Mouse (Mus musculus) layer of hippocampus, postnatal 36 days (tissue): ENCODE measurements around the gene Grid2. TPM values are rescaled to one million over a fixed set of nuclear protein-coding genes. Genes with fewer than 3 reads are reported as not detected.
"Not testable (repeated sequence)": the region's sequence is repeated elsewhere in the genome, so short reads cannot be mapped to it uniquely, and the experiment has no call there.

Experiments
- DNase-seq, 2 experiments: peaks; one replicate each; pipeline ENCODE4 v3.0.0; 2022
- total RNA-seq, 2 experiments: library from RNA; stranded (reverse); gene quantifications; 2 replicates each; pipeline ENCODE4 v1.2.3; 2021

Gene Grid2
- total RNA-seq = 10 to 100 TPM; 14.2 to 16.4 TPM

DNA sequence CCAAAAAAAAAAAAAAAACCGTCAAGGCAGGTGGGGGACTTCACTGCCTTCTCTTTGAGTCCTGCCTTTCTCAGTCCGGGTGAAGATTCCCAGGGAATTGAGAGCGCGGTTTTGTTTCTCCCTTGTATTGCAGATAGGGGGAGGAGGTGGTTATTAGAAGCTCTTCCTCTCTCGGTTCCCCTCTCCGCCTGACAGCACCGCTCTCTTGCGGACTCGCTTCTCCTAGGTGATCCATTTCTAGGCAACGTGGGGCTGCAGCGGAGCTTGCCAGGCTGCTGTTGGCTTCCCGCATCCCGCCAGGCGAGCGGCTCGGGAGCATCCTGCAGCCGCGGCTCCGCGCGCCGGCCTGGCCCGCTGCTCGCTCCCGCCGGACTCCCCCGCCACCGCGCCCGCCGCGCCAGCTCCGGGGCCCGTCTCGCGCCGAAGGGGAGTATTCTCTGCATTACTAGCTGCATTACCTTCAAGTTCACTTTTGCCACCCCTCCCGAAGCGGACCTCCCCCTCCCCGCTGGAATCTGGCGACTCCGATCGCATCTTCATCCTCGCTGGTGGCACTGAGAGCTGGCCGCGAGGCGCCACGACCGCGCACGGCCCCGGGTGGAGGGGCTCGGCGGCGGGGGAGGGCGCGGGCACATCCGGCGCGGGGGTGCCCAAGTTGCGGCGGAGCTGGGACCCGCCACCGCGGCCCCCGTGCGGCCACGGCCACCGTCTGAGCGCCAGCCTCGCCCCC lies at the start of gene Grid2:
Gene Grid2 (plus strand): TSS at position 51 of the 730 bp plus-strand sequence.
- DNase-seq = peak; percentile 74 to 75

DNA sequence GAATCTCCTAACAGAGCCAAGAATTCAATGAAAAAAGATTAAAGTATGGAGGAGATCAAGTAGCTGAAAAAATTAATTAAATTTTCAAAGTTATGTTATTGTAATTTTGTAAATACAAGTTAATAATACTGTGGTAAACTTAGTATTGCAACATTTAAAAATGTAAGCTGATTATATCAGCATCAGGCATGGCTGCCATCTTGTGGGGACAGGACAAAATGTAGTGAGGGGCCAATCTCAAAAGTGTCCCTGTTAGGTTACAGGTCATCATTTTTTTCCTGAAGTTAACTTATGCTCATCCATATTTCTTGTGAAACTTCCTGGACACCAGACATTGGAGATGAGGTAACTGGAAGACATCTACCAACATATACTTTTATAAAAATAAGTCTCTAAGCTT lies 4.9 kb upstream of the Grid2 start:
- DNase-seq = no peak

DNA sequence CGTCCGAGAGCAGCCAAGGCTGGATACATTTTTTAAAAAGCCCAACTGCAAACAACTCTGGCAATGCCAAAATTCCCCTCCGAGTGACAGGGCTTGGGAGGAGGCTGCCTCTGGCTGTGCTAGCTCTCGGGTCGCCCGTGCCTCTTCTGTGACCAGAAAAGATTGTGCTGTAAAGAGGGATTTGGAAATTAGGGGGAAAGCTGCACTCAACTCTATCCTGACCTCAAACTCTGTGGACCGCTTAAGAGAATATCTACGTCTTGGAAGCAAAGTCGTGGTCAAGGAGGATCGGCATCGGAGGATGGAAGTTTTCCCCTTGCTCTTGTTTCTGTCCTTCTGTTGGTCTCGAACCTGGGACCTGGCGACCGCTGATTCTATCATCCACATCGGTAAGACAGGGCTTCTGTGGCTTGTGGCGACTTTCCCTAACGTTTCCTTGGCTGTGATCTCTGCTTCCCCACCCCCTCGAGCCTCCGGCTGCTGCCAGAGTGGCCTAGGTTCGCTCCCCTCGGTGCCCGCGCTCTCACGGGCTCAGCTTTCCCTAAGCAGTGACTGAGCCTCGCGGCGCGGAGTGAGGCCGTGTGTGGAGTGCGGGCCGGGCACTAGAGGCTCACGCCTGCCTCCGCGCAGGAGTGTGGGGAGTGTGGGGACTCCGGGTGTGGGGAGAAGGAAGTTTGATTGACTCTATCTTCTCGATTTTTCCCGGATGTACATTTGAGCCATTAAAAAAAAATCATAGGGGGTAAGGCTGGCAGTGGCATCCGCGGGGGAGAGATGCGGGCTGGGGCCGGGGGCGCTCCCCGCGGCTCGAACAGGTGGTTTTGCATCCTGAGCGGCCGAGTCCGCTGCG lies 1.1 kb downstream of the Grid2 start:
- peak; percentile 53 to 56 for DNase-seq

DNA sequence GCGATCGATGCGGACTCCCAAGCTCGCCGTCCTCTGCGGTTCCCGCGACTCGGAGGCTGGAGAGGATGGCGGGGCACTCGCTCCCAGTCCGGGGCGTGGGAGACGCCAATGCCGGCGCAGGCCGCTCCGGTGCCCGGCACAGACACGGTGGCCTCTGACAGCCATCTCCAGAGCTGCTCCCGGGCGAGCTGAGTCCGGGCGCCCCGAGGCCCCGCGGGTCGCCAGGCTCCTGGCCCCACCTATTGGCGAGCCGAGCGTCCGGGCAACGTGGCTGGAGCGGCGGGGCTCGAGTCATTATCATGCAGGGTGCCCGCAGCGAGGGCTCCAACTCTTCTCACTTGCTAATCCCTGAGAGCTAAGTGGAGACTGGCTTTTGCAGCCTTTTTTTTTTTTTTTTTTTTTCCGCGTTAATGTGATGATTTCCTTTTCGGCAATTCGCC lies 1.8 kb downstream of the Grid2 start:
- peak; percentile 67 to 69 for DNase-seq

DNA sequence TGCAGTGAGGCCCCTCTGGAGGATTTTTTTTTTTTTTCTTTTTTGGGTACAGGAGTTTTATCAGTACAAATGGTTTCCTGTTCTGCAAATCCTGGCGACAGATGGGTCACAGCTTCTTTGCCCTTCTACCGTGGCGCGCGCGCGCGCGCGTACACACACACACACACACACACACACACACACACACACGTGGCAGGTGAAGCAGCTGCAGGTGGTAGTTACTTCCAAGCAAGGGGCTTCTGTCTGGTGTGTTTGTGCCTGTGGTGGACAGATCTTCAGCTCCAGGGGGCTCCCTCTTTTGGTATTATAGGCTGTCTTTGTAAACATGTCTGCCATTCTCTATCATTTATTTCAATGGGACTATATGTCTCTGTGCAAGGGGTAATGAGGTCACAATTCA lies 2.2 kb downstream of the Grid2 start:
- DNase-seq = peak in 1 of 2 experiments; percentile 4

DNA sequence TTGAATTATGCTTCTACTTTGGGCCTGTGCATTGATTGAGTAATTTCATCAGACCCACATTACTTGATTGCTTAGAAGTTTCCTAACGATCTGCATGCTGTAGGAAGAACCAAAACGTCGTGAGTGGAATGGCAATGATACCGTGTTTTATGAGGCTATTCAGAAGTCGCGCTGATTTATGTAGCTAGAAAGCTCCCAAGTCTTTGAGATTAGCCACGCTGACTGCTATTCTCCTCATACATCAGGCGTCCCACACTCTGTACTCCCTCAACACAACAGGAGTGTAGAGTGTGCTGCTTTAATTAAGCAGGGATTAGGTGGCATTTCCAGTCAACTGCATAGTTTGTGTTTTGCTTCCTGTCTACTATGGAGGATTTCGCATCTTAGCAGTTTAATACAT lies 4.1 kb downstream of the Grid2 start:
- no peak for DNase-seq

DNA sequence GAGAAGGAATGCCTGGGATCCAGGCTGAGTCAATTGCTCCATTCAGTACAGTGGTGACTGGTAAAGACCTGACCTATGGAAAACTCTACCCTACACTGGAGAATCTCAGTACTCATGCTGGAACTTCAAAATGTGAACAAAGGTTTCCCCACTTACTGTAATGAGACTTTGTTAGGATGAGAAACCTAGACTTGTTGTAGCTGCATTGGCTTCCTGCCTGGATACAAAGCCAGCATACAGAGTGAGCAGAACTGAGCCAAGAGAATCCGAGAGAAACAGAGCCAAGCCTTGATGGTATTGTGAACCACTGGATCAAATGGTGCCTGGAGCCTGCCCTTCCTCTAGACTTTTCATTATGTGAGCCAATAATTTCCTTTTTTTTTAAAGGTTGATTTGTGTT lies 28.7 kb downstream of the Grid2 start:
- DNase-seq = peak in 1 of 2 experiments; percentile 13

DNA sequence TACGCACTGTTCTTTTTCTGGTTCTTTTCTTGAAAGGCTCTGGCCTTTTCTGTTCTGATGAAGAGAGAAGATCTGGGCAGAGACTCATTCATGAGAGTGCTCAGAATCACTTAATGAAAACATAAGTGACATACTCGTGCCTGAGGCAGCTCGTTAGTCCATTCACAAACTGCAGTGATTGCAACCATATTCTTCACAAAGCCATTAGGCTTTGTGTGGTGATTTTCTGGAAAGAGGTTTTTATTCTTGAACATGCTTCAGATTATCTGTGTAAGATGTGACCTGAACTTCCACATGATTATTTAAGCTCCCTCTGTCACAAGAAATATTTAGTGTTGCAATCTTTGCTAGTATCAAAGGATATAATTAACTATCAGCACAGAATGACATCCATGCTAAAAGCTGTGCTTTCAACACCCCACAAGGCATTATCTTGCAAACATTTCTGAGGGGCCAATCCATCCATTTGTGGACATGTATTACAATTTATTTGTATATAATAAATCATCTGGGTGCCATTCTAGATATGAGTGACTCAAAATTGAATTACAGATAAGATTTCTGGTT lies 86.8 kb downstream of the Grid2 start:
- no peak for DNase-seq

DNA sequence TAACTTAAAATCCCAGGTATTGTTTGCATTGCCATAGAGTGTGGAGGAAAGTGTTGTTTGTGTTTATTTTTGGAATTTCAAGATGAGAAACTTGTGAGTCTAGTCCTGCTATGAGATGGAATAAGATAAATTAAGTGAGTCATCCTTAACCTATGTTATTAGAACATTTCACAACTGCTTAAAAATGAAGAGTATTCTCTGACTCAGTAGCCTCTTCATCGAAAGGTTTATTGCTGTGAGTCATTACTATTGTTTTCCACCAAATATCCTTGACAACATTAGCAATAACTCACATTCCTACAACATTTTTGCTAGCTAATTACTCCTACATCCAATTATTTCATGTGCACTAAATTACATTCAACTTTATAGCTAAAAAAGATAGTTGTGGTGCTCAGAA lies 91.3 kb downstream of the Grid2 start:
- DNase-seq = no peak

DNA sequence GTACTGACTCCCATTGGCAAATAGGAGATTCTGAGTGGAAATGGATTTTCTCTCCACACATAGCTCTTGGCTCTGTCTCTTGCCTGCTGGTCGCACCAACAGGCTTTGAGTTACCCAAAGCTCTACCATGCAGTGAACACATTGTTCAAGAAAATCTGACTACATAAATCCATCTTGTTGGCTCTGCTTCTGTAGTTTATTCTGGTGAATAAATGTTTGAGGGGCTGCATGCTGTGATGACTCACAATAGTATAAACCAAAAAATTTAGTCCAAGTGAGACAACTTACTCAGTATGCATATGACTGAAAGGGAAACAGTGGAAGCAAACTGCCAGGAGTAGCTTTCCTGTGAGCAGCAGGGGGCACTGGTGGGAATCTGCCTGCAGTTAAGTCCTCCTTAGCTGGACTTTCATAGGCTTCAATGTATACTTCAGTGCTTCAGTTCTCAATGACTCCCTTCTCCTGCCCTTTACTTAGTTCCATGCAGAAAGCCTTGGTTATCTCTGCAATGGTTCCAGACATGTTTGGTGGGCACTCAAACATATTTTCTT lies 125.5 kb downstream of the Grid2 start:
- DNase-seq = no peak

DNA sequence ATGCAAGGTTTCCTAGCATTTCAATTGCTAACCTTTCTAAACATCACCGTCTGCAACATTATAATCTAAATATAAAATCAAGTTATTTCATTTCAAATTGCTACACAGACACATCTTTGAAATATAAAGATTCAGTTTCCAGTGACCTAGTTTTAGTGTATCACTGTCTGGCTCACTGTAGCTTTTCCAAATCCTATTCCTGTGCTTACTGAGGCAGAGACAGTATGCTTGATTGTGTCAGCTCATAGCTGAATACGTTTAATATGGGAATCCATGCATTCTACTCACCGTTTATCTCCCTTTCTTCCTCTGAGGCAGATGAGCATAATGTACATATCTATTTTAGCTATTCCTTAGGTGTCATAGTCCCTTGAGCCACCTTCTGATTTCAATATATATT lies 146.0 kb downstream of the Grid2 start:
- no peak for DNase-seq

DNA sequence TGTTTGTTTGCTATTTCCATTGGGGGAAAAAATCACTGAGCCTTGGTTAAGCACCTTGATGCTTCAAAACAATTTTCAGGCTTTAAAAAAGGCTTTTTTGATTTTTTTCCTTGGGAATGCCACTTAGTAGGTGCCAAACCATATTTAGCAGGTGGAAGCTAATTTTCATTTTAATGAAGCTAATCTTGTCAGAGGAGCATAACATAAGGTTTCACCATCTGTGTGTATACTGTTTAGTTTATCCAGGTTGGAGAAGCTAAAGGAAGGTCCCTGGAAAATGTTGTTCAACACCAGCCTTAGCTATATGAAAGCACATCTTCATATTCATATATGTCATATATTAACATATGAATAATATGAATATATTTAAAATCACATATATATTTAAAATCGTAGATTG lies 161.9 kb downstream of the Grid2 start:
- DNase-seq = no peak

DNA sequence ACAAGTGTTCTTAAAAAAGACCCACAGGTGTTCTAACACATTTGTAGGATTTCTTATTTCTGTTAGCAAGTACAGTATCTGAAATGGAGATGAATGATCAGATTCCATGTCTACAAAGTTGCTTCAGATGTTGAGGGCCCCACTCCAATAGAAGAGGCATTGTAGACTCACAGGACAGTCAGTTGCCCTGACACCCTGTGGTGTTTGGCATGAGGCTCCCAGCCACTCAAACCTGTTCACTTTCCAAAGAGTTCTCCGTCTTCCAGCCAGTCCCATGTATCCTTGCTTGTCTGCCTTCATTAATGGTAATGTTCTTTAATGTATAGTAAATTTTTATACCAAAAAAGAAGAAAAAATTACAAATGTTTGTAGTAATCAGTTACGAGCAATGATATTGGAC lies 177.1 kb downstream of the Grid2 start:
- DNase-seq = no peak

DNA sequence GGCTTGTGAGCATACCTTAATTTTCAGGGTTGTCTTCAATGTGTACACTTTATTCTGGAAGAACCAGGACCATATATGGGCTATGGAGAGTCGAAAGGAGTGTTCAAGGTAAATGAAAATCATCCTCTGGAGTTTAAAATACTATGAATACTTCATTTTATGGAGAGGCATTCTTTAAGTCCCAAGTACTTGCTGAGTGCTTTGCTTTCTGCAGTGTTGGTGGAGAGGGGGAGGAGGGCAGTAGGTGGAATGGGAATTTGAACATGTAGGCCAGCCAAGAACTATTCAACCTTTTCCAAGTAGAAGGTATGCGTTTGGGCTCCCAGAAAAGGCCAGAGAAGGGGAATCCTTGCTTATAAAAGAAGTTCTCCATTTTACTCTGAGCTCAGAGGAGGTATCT lies 192.5 kb downstream of the Grid2 start:
- no peak for DNase-seq

DNA sequence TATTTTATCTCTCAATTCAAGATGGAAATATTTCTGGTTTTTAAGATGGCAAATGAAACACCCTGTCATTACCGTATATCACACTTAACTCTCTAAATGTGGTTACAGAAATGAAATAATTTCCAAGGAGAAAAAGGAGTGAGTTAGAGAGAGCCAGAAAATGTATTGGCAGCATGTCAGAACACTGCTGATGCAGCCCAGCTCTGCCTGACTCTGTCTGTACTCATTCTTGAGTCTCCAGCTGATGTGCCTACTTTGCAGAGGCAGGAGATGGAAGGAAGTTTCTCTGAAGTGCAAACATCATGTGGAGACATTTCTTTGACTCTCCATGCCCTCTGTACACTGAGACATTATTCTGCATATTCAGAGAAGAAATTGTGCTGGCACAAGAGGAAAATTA lies 226.5 kb downstream of the Grid2 start:
- no peak for DNase-seq

DNA sequence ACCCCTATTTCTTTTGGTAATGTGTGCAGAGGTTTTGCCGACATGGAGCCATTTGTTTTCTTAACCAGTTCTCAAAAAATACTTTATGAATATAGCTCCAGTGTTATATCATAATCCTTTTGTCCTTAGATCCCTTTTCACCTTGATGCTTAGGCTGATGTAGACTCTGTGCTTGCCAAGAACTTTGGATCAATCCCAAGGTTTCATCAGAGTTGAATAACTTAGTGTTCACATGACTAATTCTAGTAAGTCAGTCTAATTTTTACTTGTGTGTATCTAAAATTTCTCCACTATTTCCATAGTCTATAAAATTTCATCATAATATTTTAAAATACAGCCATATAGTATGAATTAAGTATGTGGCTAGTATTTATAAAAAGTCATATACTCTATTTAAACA lies 259.3 kb downstream of the Grid2 start:
- DNase-seq = no peak

DNA sequence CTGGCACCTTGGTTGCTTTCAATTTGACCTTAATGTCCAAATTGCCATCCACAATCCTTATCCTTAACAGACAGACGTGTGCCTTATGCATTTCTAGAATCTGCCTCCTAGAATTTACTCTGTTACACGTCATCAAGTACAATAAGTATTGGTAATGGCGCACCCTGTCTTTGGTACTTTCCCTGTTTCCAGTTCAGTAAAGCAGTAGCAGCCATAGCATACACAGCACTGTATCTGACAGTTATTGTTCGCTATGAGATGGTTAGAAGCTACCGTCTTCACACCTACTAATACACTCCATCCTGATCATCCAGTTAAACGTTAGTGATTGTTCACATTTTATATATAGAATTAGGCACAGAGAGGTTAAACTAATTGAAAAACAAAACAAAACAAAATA lies 260.3 kb downstream of the Grid2 start:
- no peak for DNase-seq

DNA sequence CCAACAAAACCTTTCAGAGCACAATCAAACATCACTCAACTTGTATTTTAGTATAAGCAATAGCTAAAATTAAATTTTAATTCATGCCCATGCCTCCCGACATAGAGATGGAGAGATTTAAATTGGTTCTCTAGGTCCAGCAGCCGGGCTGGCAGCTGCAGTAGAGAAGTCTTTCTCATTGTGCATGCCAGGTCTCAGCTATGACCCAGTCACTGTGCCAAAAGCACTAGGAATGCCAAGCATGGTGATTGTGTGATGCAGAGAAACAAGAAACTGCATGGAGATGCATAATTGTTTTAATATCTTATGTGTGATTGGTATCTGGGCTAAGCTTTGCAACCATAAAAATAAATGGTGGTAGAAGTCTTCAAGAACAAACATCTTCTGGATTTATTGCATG lies 276.1 kb downstream of the Grid2 start:
- DNase-seq = no peak

DNA sequence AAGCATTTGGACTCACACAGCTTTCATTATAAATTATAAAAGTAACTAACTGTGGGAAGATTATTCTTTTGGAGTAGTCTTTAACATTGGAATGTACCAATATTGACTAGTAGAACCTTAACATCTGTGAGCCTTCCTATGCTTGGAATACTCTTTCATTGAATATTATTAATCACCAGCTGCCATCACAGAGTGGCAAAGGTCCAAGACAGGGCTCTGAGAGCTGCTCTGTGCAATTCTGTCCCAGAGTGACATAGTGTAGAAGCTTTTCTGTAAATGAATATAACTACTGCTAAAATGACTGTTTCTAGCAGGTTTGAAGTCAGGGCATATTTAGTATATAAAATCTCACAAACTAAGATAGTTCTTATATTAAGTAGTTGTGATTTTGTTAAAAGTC lies 277.2 kb downstream of the Grid2 start:
- DNase-seq = no peak

DNA sequence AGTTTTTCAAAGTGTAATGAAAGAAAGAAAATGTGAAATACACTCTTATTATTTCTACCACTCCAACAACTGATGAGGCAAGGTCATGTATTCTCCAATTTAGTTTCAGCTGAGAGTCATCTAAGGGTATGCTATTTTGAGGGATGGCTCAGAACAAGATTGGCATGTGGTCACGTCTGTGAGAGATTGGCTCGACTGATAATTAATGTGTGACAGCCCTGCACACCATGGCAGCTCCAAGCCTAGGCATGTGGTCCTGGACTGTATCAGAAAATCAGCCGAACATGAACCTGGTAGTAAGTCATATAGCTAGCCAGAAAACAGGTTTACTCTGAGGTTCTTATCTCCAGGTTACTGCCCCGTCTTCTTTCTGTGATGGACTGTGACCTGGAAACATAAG lies 292.1 kb downstream of the Grid2 start:
- no peak for DNase-seq

DNA sequence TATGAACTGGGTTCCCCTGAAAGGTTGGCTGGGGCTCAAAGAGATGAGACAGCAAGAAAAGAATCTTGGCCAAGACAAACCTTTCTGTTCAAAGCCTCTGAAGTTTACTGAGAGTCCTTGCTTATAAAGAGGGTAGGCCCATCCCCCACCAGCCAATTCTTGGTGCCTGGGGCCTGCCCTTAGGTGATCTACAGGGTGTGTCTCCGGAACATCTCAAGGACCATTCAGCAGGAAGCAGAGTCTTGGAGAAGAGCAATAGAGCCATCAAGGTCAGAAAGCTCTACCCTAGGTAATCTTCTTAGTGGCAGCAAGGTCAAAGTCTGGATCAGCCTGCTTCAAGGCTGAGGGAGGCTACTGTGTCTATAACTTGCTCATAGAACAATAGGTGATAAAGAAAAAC lies 313.1 kb downstream of the Grid2 start:
- not testable (repeated sequence) for DNase-seq

DNA sequence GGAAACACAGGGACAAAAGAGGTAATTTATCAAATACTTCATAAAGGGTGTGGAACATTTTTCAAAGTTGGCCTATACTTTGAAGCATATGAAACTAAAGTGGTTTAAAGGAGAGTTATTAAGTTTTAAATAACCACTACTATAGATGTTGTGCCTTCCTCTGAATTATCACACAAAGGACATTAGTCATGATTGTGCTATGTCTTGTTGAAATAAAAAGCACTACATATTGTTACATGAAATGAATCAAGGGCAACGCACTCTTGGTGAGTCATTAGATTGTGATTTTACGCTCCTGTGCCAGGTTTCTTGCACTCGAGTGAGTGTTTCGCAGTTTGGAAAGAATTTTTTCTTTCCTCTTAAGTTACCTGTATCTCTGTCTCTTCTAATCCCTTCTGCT lies 335.0 kb downstream of the Grid2 start:
- DNase-seq = no peak

DNA sequence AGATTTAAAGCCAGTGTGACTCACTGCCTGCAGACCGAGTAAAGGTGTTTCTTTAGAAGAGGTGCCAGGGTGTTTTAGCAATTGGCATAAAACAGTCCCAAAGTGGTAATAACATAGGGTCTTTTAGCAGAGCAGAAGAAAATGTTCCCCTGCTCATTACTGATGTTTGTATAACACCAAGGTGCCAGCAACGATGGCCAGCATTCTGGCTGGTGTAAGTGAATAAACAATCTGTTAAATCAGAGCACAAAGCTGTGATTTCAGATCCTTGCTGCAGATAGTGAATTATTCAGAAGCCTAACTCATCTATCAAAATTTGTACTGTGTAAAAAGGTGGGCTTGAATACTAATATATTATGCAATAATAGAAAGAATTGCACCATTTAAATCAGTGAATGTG lies 353.9 kb downstream of the Grid2 start:
- peak; percentile 1 to 3 for DNase-seq
